Mouse (Mus musculus) kidney, postnatal 25 days (tissue): ENCODE measurements at regions not wholly inside any gene's neighbourhood (a gene's known extent, or its start where the extent isn't known, plus 50 kb on each side); places are given as distances from the start of the nearest gene placed in this dataset.
"Not testable (repeated sequence)": the region's sequence is repeated elsewhere in the genome, so short reads cannot be mapped to it uniquely, and the experiment has no call there.

ENCODE experiments used
- DNase-seq, 2 experiments: peaks; one replicate each; pipeline ENCODE4 v3.0.0; 2021; ENCODE audit warnings: mixed read lengths in 2 of 2

DNA sequence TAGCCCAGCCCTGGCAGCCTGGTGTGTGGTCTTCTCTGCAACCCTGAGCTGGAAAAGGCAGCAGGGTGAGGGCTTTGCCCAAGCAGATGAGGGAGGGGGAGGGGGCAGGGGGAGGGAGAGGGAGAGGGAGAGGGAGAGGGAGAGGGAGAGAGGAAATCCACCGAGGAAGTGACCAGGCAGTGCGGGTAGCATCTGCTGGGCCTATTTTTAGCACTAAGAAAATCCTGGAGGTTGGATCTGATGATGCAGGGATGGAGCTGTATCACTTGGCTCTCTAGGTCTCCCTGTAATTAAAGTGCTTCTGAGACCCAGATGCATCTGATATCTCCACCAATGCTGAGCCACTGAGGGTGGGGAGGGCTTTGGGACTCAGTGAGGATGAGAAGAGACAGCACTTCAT, 61.2 kb upstream of the Atxn1 start:
- no peak for DNase-seq

DNA sequence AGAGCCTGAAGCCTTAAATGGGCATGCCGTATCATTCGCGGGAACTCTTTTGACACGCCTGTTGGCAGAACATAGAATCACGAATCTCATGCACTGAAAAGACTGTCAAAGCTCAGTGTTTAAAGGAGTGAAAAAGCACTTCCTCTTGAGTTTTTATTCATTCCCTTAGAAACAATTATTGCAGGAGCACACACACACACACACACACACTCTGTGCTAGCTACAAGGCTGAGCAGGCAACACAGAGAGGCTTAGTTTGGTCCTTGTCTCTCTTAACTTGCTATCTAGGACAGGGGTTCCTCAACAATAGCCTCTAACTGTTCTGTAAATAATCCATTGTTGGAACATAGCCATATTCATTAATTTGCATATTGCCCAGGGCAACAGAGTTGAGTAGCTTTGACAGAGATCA, 58.8 kb upstream of the Atxn1 start:
- no peak for DNase-seq

DNA sequence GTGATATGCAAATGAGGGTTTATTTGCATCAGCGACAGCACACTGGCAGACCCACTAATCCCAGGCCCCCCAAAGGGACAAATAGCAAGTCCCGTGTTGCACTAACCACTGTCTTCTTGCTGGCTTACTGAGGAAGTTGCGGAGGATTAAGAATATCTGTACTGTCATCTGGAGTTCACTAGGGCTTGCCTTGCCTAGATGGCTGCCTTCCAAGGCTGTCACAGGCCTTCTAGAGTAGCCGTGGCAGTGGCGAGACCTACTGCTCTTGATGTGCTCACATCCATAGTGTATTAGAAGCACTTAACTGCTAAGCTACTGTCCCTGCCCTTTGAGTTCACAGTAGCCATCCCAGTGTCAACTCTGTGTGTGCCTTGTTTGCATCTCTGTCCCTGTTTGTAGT, 58.4 kb upstream of the Atxn1 start:
- DNase-seq: peak; percentile 48 to 65

DNA sequence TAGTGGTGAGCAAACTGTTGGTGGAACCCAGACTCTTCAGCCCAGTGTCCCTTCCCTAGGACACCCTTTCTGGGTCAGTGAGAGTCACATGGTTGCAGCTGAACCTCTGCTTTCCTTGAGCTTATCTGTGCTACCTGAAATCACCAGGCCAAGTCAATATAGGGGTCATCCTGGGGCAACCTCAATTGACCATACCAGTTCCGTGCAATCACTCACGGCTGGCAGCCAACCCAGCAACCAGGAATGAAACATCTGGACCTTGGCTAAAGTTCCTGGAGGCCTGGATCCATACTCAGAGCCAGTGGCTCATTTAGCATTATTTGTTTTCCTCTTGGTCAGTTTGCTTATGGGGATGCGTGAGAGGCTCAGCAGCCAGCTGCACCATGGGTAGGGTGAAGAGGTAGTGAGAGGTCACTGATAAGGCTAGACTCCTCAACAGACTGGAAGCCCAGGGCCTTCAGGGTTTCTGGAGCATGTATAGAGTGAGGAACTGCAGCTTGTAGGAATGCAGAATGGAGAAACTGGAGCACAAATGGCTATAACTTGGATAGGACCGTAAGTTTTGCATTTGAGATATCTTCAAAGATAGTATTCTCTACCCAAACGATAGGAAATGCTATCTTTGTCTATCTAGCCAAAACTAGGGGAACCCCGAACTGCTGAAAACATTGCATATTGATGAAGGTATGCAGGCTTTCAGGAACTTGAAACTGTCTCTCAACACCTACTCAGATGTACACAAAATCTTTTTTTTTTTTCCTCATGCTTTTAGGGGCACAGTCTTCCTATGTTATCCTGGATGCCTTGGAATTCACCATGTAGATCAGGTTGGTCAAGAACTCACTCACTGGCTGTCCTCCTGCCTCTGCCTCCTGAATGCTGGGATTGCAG, 56.4 kb upstream of the Atxn1 start:
- DNase-seq: peak; percentile 43 to 77

DNA sequence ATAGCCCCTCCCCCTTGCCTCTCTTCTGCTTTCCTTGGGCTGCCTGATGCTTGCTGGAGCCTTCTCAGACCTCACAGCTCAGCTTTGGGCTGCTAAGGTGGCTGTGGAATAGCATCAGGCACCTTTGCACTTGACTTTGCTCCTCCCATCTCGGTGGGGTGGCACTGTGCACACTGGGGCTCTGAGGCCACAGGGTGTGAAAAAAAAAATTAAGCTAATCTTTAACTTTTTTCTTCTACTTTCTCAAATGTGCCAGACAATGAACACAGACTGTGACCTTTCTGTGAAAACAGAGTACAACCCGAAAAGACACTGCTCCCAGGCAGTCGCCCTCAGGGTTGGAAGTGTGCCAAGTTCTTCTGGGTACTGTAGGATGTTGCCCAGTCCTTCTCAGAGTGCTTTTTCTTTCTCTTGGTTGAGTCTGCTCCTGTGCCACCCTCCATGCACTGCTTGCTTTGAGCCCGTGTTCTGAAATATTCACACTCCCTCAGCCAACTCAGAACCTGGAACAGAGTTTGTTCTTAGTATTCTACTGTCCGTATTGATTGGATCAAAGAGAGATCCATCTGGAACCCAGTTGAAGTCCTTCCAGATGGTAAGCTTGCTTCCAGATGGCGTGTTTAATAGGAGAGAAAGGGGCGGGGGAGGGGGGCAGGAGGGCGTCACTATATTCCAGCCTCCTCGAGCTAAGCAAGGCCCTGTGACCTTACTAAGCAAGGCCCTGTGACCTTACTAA, 54.8 kb upstream of the Atxn1 start:
- DNase-seq: peak; percentile 90 to 94

DNA sequence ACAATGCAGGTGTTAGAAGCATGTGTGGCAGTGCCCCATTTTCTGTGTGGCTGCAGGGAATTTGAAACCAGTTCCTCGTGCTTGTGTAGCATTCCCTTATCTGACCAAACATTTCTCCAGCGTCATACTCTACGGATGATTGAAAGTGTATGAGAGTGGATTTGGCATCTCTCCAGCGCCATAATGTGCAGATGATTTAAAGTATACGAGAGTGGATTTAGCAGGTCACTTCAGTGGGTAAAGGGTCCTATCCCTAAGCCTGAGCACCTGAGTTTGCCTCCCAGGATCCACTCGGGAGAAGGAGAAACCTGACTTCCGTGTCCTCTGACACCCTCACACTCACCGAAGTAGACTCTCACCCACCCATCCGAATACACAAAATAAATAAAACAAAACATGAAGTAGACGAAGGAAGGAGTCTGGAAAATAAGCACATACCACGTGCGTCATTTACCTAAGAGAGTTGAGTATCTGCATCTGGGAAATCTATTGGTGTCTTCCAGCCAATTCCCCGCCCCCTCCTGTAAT, 54.2 kb upstream of the Atxn1 start:
- DNase-seq: peak in 1 of 2 experiments; percentile 20

DNA sequence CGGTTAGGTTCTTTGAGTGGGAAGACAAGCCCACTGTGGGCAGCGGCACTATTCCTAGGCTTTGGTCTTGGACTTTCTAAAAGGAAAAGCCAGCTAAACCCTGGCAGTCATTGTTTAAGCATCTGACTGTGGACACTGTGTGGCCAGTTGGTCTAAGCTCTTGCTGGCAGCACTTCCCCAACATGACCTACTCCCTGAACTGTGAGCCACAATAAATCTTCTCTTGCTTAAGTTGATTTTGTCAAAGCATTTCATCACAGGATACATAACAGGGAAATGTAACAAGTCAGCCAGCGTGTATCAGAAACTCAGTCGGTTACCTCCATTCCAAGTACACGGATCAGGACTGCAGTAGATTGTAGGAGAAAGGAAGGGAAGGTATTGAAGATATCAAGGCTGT, 52.9 kb upstream of the Atxn1 start:
- no peak for DNase-seq

DNA sequence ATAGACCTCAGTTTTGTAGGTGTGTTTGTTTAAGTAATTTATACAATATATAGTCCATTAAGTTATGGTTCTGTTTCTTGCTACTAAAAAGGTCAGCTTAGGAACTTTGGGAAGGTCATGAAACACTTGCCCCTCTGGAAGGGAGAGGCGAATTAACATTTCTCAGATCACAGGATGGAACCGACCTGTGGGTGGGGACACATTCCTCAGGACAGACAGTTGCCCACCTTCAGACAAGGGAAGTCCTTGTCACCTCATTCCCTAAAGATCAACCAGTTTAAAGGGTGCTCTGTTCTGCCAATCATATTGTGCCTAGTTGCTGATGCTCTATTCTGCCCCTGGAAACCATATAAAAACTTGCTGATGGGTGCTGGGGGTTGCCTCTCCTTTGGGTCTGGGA, 52.2 kb upstream of the Atxn1 start:
- DNase-seq: not testable (repeated sequence)

DNA sequence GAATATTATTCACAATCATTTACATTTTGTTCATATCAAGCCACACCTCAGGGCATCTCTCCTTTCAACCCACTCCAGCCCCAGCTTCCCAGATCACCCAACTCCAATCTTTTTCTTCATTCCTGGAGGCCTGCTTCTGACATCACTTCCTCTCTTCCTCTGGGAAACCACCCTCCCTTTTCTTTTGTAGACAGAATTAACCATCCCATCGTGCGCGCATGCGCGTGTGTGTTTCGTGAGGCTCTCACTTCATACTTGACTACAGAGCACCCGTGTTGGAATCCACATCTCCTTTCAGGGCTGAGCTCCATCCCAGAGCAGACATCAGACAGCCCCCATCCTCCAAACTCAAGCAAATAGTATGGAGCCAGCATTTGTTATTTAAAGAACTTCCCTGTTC, 50.4 kb upstream of the Atxn1 start:
- no peak for DNase-seq

DNA sequence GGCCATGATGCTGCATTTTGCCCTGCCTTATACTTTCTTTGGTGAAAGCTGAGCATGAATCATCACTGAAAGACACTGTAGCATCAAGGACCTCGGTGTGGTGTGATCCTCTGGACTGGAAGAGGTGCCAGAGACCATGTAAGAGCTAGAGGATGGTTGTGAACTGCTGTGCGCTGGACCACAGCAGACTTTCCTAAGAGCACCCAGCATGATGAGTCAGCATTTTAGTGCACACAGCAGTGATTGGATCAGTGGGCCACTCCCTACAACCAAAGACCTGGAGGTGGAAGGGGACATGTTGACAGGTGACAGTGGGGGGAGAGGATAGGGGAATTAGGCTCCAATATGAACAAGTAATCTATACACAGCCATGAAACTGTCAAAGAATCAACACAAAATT, 49.8 kb upstream of the Atxn1 start:
- DNase-seq: peak in 1 of 2 experiments; percentile 45
